Mouse (Mus musculus): ENCODE data around the gene Wwox.

DNA sequence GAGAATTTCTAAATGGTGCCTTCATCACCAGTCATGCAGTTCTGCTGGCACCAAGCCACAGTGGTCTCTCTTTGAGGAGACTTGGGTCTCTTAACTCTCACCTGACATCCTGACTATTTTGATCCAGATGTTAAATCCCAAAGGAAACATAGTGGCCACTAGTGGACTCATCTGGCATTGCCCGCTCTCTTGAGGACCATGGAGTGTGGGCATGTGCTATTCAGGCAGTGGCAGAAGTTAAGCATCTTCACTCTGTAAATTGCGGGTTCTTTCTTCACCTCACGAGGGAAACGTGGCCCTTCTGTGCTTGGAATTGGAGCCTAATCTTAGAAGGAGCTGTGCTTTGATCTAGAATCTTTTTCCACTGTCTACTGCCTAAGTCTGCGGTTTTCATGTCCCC, 956.4 kb downstream of the Wwox start:
- TF ChIP-seq POLR2A (IDR thresholded peaks at IDR 0.05; ENCODE audit: insufficient read depth, low read depth, low read length) (no peak), CTCF (IDR thresholded peaks at IDR 0.05; ENCODE audit: insufficient read depth, low read depth, low read length) (no peak)
